Mouse (Mus musculus) brain, embryonic 14.5 days (tissue): ENCODE data around the gene Ttc28.

Source experiments
- CTCF ChIP-seq: fragments of 200-500 bp; IDR thresholded peaks from 2 replicates; pipeline ENCODE4 v1.5.1; 2012; ENCODE audit warnings: inconsistent platforms, mild to moderate bottlenecking, moderate library complexity, borderline replicate concordance; ENCODE audit not compliant: insufficient read depth, insufficient read length; ENCODE audit errors: extremely low read depth
- POLR2A ChIP-seq: fragments of 200-500 bp; IDR thresholded peaks from 2 replicates; pipeline ENCODE4 v1.6.1; 2012; ENCODE audit warnings: mild to moderate bottlenecking, inconsistent platforms, borderline replicate concordance; ENCODE audit not compliant: poor library complexity, insufficient read depth, insufficient read length, severe bottlenecking; ENCODE audit errors: extremely low read depth

DNA sequence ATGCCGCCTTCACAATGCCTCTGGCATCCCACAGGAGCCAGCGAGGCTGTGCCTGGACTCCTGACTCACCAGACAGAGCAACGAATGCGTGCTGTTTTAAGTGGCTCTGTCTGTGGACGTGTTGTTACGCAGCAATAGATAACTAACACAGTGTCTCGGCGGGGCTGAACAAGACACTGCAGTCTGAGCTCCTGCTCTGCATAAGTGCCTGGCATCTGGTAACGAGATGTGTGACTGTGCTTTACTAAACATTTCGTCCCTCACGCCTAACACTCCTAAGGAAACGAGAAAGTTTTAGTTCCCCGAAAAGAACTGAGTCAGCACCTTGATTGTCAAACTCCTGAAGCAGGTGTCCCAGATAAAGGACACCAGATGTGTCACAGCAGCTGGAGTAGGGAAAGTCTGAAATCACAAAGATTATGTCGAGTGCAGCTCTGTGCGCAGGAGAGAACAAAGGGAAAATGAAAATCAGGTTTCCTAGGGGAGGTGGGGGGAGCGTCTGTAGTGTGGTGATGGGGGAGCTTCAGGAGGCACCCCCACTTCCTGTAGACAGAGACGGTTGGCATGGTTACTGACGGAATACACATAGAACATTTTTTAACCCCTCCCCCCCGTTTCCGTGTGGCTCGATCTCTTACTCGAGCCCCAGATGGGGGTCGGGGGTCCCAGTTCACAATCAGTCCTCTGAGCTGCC lies 280.2 kb downstream of the Ttc28 start:
- no peak for TF ChIP-seq CTCF
- no peak for TF ChIP-seq POLR2A
